Mouse (Mus musculus) testis, postnatal 10 days (tissue): Measurements from ENCODE around the gene 9130213A22Rik.
A peak's percentile ranks its signal among the peaks of the same experiment; 100 is the strongest.

Experiments
- DNase-seq: peaks from one replicate; pipeline ENCODE4 v3.0.0; 2021; ENCODE audit warnings: low spot score

9130213A22Rik gene

GRCm38 (mm10) chr11:69106842-69107241 lies 15.5 kb downstream of the 9130213A22Rik start:
- peak; percentile 49 for DNase-seq

DNA sequence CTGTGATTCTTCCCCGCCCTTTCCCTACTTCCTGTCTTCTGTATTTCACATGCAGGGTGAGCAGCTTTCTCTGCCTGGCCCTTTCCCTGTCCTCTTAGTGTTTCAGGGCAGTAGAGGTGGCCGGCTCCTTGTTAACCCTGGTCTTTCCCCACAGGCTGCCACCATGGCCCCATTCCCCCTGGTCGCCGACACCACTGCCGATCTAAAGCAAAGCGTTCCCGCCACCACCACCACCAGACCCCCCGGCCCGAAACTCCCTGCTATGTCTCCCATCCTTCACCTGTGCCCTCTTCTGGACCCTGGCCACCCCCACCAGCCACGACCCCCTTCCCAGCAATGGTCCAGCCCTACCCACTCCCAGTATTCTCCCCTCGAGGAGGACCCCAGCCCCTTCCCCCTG lies 16.1 kb downstream of the 9130213A22Rik start:
- peak; percentile 51 for DNase-seq

GRCm38 (mm10) chr11:69105796-69106195 lies 16.6 kb downstream of the 9130213A22Rik start:
- DNase-seq = peak; percentile 38

DNA sequence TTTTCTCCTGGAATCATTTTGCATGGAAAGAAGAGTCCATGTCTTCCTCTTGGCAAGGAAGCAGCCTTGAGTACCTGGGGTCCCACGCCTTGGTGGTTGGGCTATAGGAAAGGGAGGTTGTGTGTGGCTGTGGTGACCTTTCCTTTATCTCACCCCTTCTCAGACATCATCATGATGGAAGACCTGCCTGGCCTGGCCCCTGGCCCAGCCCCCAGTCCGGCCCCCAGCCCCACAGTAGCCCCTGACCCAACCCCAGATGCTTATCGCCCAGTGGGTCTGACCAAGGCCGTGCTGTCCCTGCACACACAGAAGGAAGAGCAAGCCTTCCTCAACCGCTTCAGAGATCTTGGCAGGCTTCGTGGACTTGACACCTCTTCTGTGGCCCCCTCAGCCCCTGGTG lies 17.2 kb downstream of the 9130213A22Rik start:
- DNase-seq = peak; percentile 41

- peak; percentile 43 for DNase-seq
These were observed 17.9 kb downstream of the 9130213A22Rik start for GRCm38 (mm10) chr11:69104487-69104886.

DNA sequence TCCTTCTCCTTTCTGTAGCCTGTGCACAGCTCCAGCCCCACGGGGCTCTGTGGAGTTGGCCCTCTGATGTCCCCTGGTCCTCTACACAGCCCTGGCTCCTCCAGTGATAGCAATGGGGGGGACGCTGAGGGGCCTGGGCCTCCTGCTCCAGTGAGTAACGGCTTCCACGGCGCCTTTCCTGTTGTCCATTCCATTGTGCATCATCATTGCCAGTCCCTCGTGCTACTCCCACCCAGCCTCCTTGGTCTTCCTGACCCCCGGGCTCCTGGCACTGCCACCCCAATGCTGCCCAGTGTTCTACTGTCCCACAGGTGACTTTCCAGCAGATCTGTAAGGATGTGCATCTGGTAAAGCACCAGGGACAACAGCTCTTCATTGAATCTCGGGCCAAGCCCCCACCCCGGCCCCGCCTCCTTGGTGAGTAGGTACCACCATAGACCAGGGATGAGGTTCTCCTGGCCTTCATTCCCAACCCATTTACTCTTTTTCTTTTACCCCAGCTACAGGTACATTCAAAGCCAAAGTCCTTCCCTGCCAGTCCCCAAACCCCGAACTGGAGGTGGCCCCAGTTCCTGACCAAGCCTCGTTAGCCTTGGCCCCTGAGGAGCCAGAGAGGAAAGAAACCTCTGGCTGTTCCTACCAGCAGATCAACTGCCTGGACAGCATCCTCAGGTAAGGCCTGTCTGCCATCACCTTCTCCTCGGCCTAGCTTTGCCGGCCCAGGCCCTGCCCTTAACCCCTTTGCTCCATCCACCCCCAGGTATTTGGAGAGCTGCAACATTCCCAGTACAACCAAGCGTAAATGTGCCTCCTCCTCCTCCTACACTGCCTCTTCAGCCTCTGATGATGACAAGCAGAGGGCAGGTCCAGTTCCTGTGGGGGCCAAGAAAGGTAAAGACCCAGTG lies 18.6 kb downstream of the 9130213A22Rik start:
- DNase-seq = peak; percentile 42

DNA sequence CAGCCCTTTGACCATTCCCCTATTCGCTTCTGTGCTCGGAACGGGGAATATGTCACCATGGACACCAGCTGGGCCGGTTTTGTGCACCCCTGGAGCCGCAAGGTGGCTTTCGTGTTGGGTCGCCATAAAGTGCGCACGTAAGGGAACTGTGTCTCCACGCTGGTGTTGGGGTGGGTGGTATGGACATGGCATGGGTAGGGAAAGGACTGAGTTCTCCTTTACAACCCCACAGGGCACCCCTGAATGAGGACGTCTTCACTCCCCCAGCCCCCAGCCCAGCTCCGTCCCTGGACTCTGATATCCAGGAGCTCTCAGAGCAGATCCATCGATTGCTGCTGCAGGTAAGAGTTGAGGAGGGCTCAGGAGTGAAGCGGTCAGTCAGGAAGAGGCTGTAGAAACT lies 19.3 kb downstream of the 9130213A22Rik start:
- DNase-seq = peak; percentile 43

DNA sequence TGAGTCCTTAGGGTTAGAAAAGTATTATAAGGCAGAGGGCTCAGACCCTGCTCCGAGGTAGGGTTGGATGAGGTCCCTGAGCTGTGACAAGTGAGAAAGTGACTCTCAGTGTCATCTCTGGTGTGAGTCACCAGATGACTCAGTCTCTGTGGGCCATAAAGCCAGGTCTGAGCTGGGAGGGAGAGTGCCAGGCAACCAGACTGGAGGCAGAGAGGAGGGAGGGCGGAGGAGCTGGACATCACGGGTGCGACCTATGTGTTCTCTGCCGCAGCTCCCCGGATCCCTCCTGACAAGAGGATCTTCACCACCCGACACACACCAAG lies 20.0 kb downstream of the 9130213A22Rik start:
- DNase-seq = peak; percentile 39

GRCm38 (mm10) chr11:69101604-69102402 lies 20.6 kb downstream of the 9130213A22Rik start:
- DNase-seq = peak; percentile 39

GRCm38 (mm10) chr11:69100639-69101360 lies 21.6 kb downstream of the 9130213A22Rik start:
- DNase-seq = peak; percentile 43

GRCm38 (mm10) chr11:69099915-69100345 lies 22.5 kb downstream of the 9130213A22Rik start:
- peak; percentile 88 for DNase-seq

DNA sequence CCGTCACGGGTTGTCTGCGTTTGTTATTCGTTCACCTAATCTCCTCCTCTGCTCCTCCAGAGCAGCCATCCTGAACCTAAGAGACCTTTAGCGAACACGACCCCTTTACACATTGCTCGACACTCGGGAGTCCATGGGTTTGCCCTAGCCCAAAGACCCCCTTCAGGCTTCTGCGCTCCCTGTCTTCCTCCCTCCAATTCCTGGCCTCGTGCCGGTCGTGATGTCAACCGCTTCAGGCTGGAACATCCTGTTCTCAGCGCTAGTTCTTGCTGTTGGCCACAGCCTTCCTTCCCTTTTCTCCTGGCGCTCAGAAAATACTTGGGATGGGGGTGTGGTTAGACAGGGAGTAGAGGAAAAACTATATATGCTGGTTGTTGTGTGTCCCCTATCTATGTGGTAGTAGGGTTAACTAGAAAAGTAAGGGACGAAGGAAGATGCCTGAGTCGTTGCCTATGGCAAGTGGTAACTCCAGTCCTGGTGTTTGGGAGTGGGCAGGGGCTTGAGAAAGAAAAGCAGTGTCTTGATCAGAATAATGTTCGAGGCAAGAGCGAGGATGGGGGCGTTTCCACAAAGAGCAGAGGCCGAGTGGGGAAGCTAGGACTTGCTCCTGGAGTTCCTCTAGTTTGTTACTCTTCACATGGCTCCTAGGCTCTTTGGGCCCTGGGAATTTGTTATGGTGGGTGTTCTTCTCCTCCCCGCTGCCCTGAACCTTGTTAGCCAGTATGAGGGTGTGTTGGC lies 23.0 kb downstream of the 9130213A22Rik start:
- DNase-seq = peak; percentile 95

DNA sequence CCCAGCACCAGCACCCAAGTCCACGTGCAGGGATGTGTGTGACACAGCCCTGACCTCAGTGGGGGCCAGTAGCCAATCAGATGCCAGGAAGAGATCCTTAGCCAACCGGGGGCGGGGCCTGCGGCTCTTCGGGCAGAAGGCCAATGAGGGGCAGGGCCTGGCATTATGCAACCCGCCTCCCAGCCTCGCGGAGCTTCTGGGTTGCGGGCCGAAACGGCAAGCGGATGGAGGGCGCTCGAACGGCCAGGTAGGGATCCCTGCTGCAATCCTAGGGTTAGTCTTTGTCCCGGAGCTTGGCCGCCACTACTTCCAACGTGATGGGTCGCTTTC lies 23.7 kb downstream of the 9130213A22Rik start:
- peak; percentile 98 for DNase-seq

DNA sequence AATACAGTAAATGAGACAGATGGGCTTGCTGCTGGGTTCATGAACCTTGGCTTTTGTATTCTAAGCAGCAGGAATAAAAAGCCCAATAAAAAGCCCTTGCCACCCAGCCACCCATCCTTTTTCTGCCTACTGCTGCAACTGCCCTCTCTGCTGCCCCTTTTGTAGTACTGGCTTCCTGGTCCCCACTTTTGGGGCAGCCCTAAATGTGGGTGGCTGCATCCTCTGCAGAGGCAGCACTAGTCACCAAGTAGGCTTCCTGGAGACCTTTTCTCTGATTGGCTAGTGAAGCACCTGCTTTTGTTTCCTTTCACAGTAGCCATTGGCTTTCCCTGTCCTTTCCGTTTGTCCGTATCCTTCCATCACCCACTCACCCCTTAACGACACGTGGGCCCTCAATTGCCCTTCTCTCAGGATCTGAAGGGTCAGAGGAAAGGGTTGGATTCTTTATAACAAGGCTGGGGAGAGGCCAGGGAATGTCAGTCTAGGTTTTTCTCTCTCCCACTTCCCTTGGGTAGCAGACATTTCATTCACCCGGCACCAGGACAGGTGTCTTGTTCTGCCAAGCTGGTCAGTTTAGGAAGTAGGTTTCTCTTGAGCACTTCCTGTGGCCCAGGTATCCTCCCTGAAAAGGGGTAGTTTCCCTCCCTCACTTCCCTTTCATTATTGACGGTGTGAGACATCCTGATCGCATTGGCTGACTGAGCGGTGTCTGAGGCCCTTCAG lies 24.2 kb downstream of the 9130213A22Rik start:
- no peak for DNase-seq

DNA sequence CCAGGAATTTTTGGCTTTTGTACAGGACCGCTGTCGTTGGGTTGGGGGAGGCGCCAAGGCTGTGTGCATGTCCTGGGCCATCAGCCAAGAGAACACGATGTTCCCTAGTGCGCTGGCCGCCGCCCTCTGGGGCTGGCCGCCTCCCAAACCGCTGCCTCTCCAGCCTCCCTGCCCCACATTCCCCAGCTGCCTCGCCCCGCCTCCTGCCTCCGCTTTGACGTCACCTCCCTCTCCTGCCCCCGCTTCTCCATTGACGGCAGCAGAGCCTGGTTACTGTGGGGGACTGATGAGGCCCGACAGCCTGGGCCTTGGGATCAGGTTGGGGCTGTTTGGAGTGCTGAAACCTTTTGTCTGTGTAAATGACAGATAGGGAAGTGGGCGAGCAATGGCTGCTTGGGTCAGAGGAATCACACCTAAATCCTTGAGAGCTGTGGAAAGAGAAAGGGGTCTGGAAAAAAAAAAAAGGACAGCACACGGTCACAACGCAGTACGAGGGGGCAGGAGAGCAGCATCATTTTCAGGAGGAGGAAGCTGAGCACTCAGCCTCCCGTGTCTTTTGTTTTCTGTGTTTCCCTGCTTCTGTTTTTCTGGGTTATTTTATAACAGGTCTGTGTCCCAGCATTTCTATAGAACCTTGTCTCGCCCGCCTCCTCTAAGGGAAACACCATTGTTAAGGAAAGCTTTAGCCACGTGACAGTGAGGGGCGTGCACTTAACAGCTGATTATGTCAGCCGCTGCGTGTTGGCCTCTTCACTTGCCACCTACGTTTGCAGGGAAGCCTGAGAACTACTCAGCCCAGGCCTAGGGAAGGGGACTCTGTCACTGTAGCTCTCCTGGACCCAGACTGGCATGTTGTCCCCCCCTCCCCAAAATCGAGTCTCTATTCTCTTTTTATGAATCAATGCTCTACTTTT lies 25.1 kb downstream of the 9130213A22Rik start:
- peak; percentile 99 for DNase-seq

- DNase-seq = peak; percentile 43
These were observed 25.9 kb downstream of the 9130213A22Rik start for GRCm38 (mm10) chr11:69096360-69096986.

DNA sequence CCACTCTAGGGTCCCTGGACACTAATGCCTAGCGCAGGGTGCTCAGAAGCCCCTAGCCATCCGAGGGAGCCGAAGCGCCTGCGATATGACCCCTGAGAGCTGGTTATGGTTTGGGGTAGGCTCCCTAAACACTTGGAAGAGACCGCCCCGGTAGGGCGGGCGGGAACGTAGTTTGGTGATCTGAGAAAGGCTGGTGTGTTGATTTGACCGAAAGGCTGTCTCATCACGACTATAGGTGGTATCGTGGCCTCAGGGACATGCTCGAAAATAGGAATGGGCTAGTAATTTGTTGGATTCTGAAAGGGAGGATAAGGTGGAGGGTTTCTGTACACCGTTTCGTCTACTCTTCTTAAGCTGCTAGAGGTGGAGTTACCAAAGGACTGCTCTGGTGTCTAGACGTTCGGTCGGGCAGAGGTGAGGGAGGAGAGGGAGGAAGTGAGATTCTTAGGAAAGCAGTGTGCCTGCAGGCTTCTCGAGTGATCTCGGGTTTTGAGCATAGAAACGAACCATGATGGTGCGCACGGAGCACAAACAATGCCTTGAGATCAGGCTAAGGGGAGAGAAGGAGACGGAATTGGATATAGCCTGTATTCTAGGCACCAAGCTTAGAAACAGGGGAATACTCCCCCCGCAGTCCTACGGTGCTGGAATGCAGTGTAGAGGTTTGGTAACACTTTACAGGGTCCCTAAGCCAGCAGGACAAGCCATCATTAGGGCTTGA lies 26.7 kb downstream of the 9130213A22Rik start:
- DNase-seq = peak; percentile 61

GRCm38 (mm10) chr11:69094697-69095429 lies 27.5 kb downstream of the 9130213A22Rik start, which contains the start of gene Per1:
Gene Per1 (plus strand): TSS chr11:69095217.
- peak; percentile 97 for DNase-seq
